Mouse (Mus musculus) lung, adult 2 months (tissue): ENCODE data around the gene Zfp536. TPM values are rescaled to one million over a fixed set of nuclear protein-coding genes. Genes with fewer than 3 reads are reported as not detected.

ENCODE experiments used
- DNase-seq: peaks from one replicate; pipeline ENCODE4 v3.0.0; 2022
- H3K4me1 ChIP-seq: fragments of 200-500 bp; 2 replicates; pipeline ENCODE4 v1.6.1; 2011; ENCODE audit warnings: low read length; ENCODE audit not compliant: control insufficient read depth, insufficient read depth
- H3K4me3 ChIP-seq: fragments of 200-500 bp; replicated peaks from 2 replicates; pipeline ENCODE3; 2011; ENCODE audit warnings: low read depth, mild to moderate bottlenecking, control low read depth, low read length; ENCODE audit errors: extremely low read depth
- CTCF ChIP-seq: fragments of 200-500 bp; IDR thresholded peaks from 2 replicates; pipeline ENCODE4 v1.5.1; 2011; ENCODE audit warnings: mild to moderate bottlenecking, low read length, control low read depth; ENCODE audit not compliant: insufficient read depth
- POLR2A ChIP-seq: fragments of 200-500 bp; IDR thresholded peaks from 2 replicates; pipeline ENCODE4 v1.6.1; 2011; ENCODE audit warnings: low read depth, mild to moderate bottlenecking, control low read depth, low read length, borderline replicate concordance; ENCODE audit errors: extremely low read depth
- WGBS: fragments of 180-500 bp; shearing (Covaris S2); methylation state at CpG from one replicate; pipeline ENCODE4 v1.1.7; 2018; 5-methylcytosine and 5-hydroxymethylcytosine counted together
- polyA plus RNA-seq: library from polyadenylated mRNA; depleted of rRNA; stranded (reverse); fragments of >200 nt; gene quantifications from 2 replicates; pipeline ENCODE4 v1.2.3, GENCODE M21; 2012

Gene Zfp536
- polyA plus RNA-seq, 1 experiment = 0.43 TPM

- 46% methylated on average over 9 of the region's 9 CpGs for WGBS
- TF ChIP-seq POLR2A (no peak), CTCF (no peak)
Observed at GRCm38 (mm10) chr7:37466477-37467243, 306.8 kb downstream of the Zfp536 start.

GRCm38 (mm10) chr7:37464186-37464721 is 309.2 kb downstream of the Zfp536 start:
- TF ChIP-seq CTCF = no peak
- no peaks in the 10 kb centered on the region for H3K4me1 ChIP-seq
- DNase-seq = no peak
- WGBS = 58% methylated on average over 7 of the region's 7 CpGs
- no peak overlapping the region for H3K4me3 ChIP-seq

More at GRCm38 (mm10) chr7:37466477-37467243, 306.8 kb downstream of the Zfp536 start:
- Histone ChIP-seq H3K4me3 (no peak overlapping the region), H3K4me1 (no peaks in the 10 kb centered on the region)
- no peak for DNase-seq

DNA sequence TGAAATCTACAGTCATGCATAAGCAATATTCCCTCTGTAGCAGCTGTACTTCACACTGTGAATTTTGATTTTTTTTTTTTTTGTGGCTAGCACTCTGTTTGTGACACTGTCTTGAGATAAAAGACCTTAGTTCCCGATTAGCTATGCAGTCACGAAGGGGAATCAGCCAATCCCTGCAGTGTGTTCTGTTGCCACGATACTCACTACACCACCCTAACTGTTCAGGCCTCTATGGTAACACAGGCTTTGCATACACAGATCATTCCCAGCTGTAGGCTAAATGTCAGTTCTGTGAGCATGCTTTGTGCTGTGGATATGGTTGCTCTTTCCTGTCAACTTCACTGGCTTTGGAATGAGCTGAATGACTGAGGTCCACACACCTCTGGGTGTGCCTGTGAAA is 325.9 kb downstream of the Zfp536 start:
- no peaks in the 10 kb centered on the region for H3K4me1 ChIP-seq
- no peak overlapping the region for H3K4me3 ChIP-seq
- TF ChIP-seq CTCF (no peak), POLR2A (no peak)
- no peak for DNase-seq
- 61% methylated on average over 3 of the region's 3 CpGs for WGBS

- WGBS = 83% methylated on average over 13 of the region's 13 CpGs
Observed at GRCm38 (mm10) chr7:37439912-37440311, 333.5 kb downstream of the Zfp536 start.

DNA sequence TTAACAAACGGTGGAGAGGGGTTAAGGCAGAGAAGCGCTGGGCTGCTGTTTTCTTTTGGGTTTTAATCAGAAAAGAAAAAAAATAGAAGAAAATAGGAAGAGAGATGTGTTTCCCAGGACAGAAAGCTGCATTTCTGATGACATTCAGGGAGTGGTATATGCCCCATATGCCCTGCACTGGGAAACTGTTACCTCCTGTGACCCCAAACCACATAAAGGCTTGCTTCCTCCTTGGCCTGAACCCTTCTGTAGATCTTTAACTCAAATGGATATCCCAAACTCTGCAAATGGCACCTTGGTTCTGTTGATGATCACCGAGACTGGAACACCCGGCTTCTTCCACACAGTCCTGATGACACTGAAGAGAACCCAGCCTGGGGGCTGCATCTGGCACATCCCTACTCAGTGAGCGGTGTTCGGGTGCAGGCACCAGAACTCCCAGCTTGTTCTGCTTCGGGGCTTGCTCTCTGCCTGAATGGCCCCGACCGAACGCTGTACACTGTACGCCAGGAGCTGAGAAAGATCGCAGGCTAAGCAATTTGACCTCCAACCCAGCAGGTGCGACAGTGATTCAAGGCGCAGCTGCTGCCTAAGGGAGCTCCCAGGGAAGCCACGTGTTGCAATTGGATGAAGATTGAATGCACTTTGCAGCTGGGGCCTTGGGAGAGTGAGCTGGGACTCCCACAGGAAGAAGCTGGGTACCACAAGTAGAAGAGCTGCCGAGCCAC is 334.2 kb downstream of the Zfp536 start:
- no peak for TF ChIP-seq POLR2A
- TF ChIP-seq CTCF = no peak
- Histone ChIP-seq H3K4me1 (no peaks in the 10 kb centered on the region), H3K4me3 (no peak overlapping the region)
- no peak for DNase-seq
- WGBS = 55% methylated on average over 16 of the region's 16 CpGs

More at GRCm38 (mm10) chr7:37439912-37440311, 333.5 kb downstream of the Zfp536 start:
- Histone ChIP-seq H3K4me1 (no peaks in the 10 kb centered on the region), H3K4me3 (no peak overlapping the region)
- no peak for DNase-seq
- TF ChIP-seq CTCF (no peak), POLR2A (no peak)

DNA sequence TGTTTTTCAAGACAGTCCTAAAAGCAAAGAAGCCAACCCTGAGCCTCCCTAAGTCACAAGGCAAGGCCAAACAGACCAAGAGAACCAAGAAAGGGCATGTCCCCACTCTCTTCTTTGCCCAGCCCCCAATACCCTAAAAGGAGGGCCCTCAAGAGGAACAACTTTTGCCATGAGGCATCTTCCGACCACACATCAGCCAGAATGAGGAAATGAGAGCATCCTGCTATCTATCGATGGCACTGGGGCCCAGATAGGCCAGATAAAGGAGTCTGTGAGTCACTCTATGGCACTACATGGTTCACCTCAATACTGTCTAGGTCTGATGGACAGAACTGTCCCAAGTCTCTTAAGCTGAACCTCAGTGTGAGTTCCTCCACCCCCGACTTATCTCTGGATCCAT is 335.6 kb downstream of the Zfp536 start:
- TF ChIP-seq CTCF (no peak), POLR2A (no peak)
- Histone ChIP-seq H3K4me3 (no peak overlapping the region), H3K4me1 (no peaks in the 10 kb centered on the region)
- DNase-seq = no peak
- WGBS = 66% methylated on average over 3 of the region's 3 CpGs

DNA sequence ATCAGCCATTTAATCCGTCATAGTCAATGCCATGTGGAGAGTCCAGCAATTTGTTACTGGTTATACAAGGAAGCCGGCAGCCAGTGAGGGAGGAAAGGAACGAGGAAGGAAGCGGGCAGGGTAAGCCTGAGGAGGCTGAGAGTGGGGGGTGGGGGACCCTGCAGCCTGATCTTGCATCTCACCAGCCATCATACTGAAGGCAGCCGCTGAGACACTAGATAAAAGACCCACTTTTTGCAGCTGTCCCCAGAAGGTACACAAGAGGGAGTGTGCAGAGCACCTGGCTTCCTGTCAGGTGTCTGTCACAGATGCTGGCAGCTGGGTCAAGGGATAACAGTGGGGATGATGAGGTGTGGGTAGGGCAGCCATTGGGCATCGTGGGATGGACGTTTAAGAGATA is 340.3 kb downstream of the Zfp536 start:
- Histone ChIP-seq H3K4me1 (no peaks in the 10 kb centered on the region), H3K4me3 (no peak overlapping the region)
- WGBS = 39% methylated on average over 7 of the region's 7 CpGs
- DNase-seq = no peak
- TF ChIP-seq POLR2A (no peak), CTCF (no peak)

GRCm38 (mm10) chr7:37431471-37431870 is 342.0 kb downstream of the Zfp536 start:
- no peak for TF ChIP-seq CTCF
- TF ChIP-seq POLR2A = no peak
- no peak overlapping the region for H3K4me3 ChIP-seq
- DNase-seq = no peak
- H3K4me1 ChIP-seq = no peaks in the 10 kb centered on the region
- WGBS = 64% methylated on average over 10 of the region's 10 CpGs

- Histone ChIP-seq H3K4me3 (no peak overlapping the region), H3K4me1 (no peaks in the 10 kb centered on the region)
- TF ChIP-seq POLR2A = no peak
- TF ChIP-seq CTCF = no peak
- no peak for DNase-seq
Observed at GRCm38 (mm10) chr7:37426061-37426460, 347.4 kb downstream of the Zfp536 start.
